Comparison of ENCODE assay signal across 25 mouse cellular contexts in genomic region chr3:54530251-54530650, GRCm38 (mm10).
A peak's percentile ranks its signal among the peaks of the same experiment; 100 is the strongest.
DNase-seq lines count a peak whose midpoint lies in the region; ATAC-seq and TF ChIP-seq lines count a peak whose summit lies in the region.
"Had no signal": no experiment of that assay in that cellular context is flagged by ENCODE, and none has a peak within 500 bp of the region (broad histone marks: within the 10 kb centered on the region; RNA-seq: fewer than 3 reads in every experiment).

No protein-coding gene starts in this region.

- peak; percentile 29 for DNase-seq in kidney, adult 2 months
- DNase-seq in kidney, postnatal 10 days: no peak
- DNase-seq in Patski (ENCODE audit: low read depth, low spot score): peak; percentile 64
- DNase-seq in adipocyte (ENCODE audit: low spot score): peak; percentile 17
- DNase-seq in spleen, postnatal 36 days (ENCODE audit: low spot score in 2 of 2): no peak
- no peak for DNase-seq in right cerebral cortex, adult 2 months (ENCODE audit: low spot score in 2 of 2)
- DNase-seq: adrenal gland, postnatal 10 days; adrenal gland, postnatal 36 days; cerebellum, adult 18-20 months; cerebellum, adult 9-11 months; cerebellum, postnatal 25 days; gastrocnemius, postnatal 25 days; heart, adult 18-20 months; heart, postnatal 10 days; heart, postnatal 4 days had no signal

- no peak overlapping the region for H3K4me3 ChIP-seq in kidney, adult 2 months (ENCODE audit: insufficient read depth, low read depth, low read length)
- H3K4me3 ChIP-seq: erythroblast, embryonic 14.5 days; forebrain, embryonic 12.5 days; forebrain, embryonic 15.5 days; heart, embryonic 12.5 days; heart, embryonic 15.5 days had no signal

- in situ Hi-C loops in Patski (cut with MboI; ENCODE audit: low pct_unique_long_range_greater_than_20kb): loop anchor here (25.0 kb wide), 1 partner anchor 168 kb away; the partner anchor contains the start of gene Postn

- CTCF ChIA-PET in Patski (lab: Charles Lee): interaction anchor here (0.8 to 1.2 kb wide), 3 partner anchors 23 to 173 kb away, joined by 3 read pairs; no protein-coding TSS in a partner anchor

- POLR2A ChIA-PET in Patski (lab: Charles Lee): no interaction called here

- H3K27ac ChIP-seq in kidney, adult 2 months (ENCODE audit: insufficient read depth, low read depth, low read length): no peak overlapping the region
- H3K27ac ChIP-seq: forebrain, embryonic 12.5 days; forebrain, embryonic 15.5 days; heart, embryonic 15.5 days; hindbrain, embryonic 14.5 days; hindbrain, postnatal 0 days had no signal

- H3K36me3 ChIP-seq in kidney, adult 2 months (ENCODE audit: control insufficient read depth, insufficient read depth, low read length): no peaks in the 10 kb centered on the region
- H3K36me3 ChIP-seq: forebrain, embryonic 12.5 days; forebrain, embryonic 15.5 days; heart, embryonic 12.5 days; heart, embryonic 15.5 days had no signal

- peak; percentile 54 for ATAC-seq in Patski
- ATAC-seq: activated CD4-positive, CD25-positive, alpha-beta regulatory T cell, adult 4 months; CD4-positive, CD25-positive, alpha-beta regulatory T cell, adult 4 months; forebrain, embryonic 15.5 days; hindbrain, postnatal 0 days; inflammation-experienced regulatory T-cells, adult 6 months had no signal

- 45% methylated on average over 6 of the region's 6 CpGs for WGBS in kidney, adult 2 months

- H3K4me1 ChIP-seq in kidney, adult 2 months (ENCODE audit: control insufficient read depth, insufficient read depth, low read length): no peaks in the 10 kb centered on the region
- H3K4me1 ChIP-seq: forebrain, embryonic 15.5 days; heart, embryonic 12.5 days; heart, embryonic 15.5 days had no signal

- no peak for TF ChIP-seq CTCF in kidney, adult 2 months (conservative IDR thresholded peaks at IDR 0.05; ENCODE audit: insufficient read depth, insufficient read length, low read depth, low read length)
- no peak for TF ChIP-seq CTCF in Patski (IDR thresholded peaks at IDR 0.05)

- no peaks in the 10 kb centered on the region for H3K27me3 ChIP-seq in kidney, adult 2 months (replicated peaks; ENCODE audit: control insufficient read depth, insufficient read depth, low read length)
- no peaks in the 10 kb centered on the region for H3K27me3 ChIP-seq in Patski
- H3K27me3 ChIP-seq: forebrain, embryonic 12.5 days; forebrain, embryonic 15.5 days; heart, embryonic 12.5 days; heart, embryonic 15.5 days had no signal

- TF ChIP-seq POLR2A in kidney, adult 2 months (IDR thresholded peaks at IDR 0.05; ENCODE audit: low read depth, low read length): no peak

Comparison
In these comparisons a context has a peak if more than half of its experiments do, and no peak if none do; other contexts are left out.
1. DNase-seq: peak in kidney, adult 2 months (single experiment), Patski (single experiment) and adipocyte (single experiment); none in kidney, postnatal 10 days (single experiment), spleen, postnatal 36 days (0 of 2) and right cerebral cortex, adult 2 months (0 of 2).